Mouse (Mus musculus): ENCODE measurements around the gene Abr. TPM values are rescaled to one million over a fixed set of nuclear protein-coding genes. Genes with fewer than 3 reads are reported as not detected.
A peak's percentile ranks its signal among the peaks of the same experiment; 100 is the strongest.

The Abr gene
- total RNA-seq, 2 experiments from 2014 or later, result 11.3 to 11.6 TPM

DNA sequence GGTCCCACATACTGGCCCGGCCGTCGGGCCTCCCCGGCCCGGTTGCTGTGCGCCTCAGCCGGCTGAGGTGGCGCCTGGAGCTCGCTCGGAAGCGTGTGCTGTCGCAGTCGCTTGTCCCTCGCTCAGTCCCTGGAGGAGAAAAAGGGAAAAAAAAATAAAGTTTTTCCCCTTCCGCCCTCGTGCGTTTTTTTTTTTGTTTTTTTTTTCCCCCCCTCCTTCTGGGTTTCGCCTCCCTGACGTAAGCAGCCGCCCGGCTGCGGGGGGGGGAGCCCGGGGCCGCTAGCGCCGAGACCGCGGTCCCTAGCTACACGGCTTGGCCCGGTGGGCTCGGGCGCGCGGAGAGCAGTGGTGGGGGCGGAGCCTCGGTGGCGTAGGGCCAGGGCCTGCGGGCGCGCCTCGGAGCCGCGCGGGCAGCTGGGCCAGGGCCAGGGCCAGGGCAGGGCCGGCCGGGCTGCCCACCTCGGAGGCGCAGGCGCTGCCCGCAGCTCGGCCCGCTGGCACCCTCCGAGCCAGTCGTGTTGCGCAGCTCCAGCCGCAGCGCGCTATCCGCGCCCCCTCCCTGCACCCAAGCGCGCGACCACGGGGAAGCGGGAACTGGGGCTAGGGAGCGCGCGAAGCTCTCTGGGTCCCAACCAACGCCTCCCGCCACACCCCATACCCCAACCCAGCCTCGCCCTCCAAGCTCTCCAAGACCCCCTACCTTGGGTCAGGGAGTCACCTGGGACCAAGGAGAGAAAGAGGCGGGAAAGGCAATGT, 1.3 kb upstream of the Abr start:
- peak; percentile 58 for DNase-seq

DNA sequence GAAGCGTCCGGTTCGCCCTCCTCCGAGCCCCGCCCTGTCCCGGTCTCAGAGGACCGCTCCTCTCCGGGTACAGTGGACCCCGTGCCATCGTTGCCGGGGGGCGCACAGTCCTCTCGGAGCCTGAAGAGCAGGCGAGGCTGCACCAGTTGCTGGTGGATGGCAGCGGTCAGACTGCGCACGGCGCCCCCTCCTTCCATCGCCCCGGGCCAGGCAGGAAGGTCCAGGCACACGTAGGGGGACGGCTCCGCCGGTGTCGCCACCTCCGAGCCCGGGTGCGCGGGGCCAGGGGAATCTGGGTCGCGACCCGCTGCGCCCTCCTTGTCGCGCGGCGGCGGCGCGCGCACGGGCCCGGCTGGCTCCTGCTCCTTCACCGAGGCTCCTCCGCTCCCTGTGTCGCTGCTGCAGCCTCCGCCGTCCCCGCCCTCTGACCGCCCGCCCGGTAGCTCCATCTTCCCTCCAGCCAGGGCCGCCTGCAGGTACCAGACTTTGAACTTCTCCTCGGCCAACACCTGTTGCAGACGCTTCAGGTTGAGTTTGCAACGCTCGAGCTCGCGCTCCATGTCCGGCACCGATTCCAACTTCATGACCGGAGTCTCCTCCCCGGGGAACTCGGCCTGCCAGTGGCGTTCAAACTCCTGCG, 572 bp upstream of the Abr start:
- no peak for DNase-seq

DNA sequence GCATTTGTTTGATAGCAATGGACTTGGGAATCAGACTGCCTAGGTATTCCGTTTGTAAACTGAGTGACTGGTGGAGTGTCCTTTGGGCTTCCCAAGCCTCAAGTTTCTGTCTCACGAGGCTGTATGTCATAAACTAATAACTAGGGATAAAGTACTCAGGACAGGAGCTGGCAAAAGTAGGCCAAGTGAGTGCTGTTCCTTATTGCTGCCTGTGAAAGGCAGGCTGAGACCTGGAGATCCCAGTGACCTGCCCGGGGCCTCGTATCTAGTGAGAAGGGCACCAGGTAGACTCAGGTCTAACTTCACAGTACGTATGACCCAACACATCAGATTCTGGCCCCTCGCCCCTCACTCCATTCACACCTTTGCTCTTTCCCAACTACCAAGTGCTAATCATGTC, 4.0 kb downstream of the Abr start:
- DNase-seq, result no peak

DNA sequence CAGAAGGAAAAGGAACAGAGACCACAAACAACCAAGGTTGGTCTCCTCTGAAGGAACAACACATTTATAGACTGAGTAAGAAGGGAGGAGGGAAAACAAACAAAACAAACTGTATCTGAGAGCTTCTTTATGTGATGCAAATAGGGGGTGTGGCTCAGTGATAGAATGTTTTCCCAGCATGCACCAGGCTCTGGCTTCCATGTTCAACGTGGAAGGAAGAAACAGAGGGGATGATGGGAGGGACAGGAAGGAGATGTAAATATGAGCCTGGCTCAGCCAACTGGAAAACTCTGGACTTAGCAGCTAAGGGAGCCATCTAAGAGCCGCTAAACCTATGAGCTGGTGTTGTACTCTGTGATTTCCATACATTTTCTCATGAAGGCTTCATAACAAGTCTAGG, 7.9 kb downstream of the Abr start:
- no peak for DNase-seq

DNA sequence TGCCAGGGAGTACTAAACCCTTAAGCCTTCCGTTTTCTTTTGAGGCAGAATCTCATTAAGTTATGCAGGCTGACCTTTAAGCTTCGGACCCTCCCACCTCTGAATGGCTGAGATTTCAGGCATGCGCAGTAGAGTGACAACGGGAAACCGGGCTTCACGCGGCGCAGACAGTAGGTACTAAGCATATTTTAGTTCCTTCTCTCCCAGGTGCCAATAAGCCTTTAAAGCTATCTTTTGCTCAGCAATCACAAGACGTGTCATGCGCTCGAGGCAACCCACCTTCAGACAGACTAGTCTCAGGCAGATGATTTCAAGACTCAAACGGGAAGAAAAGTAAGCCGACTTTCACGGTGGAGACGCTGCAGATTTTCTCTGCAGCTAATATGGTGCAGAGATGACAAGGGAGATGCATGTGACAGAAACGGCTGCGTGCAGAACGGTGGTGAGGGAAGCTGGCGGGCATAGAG, 9.4 kb downstream of the Abr start:
- no peak for DNase-seq

DNA sequence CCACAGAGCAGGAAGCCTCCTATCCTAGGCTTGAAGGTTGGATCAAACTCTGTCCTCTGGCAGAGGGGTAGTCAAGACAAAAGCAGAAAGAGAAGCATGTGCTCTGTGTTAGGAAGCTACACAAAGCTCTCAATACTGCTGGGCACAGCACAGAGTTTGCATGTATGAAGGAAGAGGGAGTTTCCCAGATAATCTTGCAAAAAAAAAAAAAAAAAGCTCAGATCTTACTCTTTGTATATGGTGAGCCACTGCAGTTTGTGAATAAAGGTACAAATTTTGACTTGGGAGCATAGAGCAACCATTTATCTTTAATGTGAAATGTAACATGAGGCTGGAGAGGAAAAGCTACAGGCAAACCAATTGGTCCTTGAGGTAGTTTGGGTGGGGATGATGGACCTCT, 11.2 kb downstream of the Abr start:
- DNase-seq, result no peak

GRCm38 (mm10) chr11:76606521-76606920, 15.6 kb downstream of the Abr start:
- no peak for DNase-seq

DNA sequence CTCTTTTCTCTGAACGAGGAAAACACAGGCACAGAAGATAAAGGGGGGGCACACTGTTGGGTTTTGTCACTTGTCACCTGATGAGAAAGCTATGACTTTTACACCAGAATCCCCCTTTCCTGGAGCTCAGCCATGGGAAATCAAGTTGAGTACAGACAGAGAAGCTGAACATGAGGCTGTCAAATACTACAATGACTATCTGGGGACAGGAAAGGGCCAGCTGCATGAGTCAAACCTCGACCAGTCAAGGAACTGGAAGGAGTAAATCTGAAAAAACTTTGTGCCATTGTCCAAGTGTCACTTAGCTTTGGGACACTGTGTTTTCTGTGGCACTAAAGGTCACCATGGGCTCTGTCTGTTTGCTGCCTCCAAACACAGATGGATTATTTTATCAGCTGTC, 22.9 kb downstream of the Abr start:
- DNase-seq, result no peak

DNA sequence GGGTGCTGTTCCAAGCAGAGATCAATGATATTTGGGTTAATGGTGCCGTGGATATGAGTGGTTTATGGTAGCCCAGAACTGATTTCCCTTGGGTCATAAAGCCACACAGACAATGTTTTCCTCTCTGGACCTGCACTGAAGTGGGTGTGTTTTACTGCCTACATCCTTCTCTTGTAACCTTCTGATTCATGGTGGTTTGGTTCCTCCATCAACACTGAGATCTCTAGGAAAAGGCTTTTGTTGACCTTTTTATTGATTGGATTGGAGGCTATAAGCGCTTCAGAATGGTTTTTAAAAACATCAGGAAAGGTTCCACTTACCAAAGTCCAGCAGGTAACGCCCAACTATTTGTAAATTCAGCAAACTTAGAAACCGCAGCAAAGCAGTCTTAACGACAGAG, 23.4 kb downstream of the Abr start:
- no peak for DNase-seq

- DNase-seq, result no peak
Measured at GRCm38 (mm10) chr11:76593620-76594326, 28.3 kb downstream of the Abr start.

DNA sequence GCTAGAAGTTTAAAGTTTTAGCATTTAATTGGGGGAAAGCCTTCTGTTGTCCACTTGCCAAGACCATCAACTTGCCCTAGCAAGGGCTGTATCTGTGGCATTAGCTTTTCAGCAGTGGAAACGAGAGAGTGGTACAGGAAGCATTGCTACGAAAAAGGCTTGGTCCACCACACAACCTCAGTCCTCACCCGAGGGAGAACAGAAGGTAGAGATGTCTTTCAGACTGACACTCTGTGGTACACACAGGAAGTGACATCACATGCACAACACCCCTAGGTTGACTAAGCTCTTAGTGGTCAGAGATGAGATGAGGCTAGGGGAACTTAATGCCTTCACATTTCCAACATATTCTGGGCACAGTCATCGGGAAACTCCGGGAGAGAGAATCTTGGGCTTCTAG, 32.4 kb downstream of the Abr start:
- DNase-seq, result no peak

DNA sequence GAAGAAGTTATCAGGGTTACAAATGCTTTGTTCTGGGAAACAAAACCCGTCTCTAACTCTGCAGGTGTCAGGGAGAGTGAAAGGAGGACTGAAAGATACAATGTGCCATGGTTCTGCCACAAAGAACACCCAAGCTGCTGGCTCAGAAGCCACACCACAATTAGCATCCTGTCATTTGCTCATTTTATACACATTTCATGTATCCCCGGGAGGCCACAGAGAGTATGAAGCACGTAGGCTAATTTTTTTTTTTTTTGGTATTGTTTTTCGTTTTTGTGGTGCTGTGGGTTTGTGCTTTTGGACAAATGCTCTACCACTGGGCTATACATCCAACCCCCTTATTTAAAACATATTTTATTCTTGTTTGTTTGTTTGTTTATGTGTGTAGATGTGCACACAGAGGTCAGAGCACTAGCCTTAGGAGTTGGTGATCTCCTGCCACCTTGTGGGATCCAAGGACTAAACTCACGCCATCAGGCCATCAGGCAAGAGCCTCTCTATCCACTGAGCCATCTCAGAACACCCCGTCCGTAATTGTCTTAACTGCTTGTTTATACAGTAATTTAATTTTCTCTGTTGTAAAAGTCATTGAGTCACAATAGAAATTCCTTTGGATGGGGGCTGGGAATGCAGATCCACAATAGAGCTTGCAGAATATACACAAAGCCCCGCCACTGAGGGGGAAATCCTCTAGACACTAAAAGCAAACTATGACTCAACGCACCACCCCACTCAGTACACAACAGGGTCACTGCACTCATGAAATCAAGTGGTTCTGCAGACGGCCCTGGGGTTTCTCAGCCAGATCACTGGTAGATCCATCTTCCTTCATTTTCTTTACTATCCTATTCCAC, 33.3 kb downstream of the Abr start:
- DNase-seq, result no peak

DNA sequence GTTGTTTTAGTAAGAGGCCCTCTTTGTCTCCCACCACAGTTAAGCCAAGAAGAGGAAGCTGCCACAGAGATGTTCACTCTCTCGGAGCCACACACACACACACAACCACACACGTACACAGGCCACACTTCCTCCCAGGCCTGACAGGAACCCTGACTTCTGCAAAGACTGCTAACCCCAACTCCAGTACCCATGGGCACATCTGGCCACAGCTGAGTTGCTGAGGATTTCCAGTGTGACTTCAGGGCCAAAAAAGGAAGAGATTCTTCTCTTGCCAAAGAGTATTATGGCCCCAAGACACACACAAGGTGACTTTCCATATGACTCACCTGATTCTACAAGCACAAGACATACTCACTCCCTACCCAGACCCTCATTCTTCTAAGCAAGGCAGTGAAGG, 34.1 kb downstream of the Abr start:
- no peak for DNase-seq

- no peak for DNase-seq
Measured at GRCm38 (mm10) chr11:76587333-76587732, 34.8 kb downstream of the Abr start.

GRCm38 (mm10) chr11:76586119-76586518, 36.0 kb downstream of the Abr start:
- no peak for DNase-seq

DNA sequence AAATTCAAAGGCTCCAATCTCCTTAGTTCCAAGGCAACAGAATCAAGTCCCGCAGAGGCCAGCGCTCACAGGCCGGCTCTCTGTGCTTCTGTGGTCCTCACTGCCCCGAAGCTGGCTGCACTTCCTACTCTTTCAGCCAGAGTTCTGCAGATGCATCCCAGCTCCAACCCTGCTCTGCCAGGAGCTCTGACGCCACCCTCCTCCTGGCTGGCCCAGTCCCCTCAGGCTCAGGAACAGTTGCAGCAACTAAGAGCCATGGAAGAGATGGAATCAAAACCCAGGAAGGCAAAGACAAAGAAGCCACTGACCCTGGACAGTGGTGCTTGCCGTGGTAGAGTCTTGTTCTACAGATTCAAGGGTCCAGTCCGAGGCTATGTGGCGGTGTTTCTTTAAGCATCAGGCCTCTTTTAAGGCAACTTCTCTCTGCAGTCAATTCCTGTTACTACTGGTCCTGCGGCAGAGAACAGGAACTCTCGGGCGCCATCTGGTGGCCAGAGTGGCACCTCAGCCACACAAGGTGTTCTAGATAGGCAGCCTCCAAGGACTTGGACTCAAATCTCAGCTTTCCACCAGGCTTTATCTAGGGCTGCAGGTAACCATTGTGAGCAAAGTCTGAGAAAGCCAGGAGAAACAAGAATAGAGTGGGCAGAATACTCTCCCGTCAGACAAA, 44.4 kb downstream of the Abr start:
- peak; percentile 59 for DNase-seq

DNA sequence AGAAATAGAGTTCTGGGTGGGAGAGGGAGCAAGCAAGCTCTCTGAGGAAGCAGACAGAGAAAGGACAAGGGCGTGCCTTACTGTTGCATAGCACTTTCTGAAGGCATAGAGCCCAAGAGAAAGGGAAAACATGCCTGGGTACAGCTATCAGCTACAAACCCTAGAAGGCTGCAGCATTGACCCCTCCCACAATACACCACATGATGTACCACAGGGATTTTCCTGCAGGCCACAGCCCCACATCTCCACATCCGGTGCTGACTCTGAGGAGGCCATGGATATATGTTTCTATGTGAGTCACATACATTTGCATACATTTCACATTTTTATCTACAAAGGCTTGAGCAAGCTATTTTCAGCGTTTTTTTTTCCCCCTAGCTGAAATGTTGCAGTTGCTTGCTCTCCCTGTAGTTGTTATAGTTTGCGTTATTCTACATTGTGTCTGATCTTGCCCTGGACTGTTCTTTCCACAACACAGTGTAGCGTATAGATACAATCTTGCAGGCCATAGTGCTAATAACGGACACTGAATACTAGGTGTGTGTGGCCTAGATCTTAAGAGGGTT, 49.2 kb downstream of the Abr start:
- DNase-seq, result no peak

- no peak for DNase-seq
Measured at GRCm38 (mm10) chr11:76571613-76571929, 50.5 kb downstream of the Abr start.

DNA sequence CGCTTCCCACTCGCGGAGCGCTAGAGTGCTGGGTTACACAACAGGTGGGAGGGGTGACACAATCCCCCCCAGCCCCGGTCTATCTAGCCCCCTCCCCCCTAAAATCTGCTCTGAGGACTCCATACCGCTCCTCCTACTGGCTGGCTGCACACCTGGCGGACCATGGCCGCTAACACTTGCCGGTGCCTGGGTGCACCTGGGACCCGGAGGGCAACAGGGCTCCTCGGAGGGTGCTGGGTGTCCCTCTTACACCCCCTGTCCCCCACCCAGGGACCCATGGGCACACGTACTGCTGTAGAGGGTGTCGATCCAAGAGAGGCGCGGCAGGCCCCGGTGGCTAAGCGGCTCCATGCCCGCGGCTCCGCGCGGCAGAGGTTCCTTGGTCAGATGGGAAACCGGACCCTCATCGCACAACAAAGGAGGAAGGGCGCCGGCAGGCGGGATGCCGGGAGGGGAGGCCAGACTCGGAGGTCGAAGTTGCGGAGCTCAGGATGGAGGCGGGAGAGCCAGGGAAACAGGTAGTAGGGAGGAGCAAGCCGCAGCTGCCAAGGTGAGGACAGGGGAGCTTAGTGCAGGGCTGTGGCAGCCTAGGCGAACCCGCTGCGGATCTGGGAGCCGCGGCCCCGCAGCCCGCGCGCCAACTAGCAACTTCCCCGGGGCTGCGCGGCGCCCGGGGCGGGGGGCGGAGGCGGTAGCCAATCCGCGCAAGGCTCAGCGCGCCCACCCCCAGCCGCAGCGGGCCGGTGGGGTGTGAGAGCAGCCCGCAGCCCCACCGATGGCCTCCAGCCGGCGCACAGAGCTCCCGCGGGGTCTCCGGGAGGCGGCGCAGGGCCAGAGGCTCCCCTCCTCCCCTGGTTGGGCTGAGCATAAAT, 51.1 kb downstream of the Abr start:
- DNase-seq, result no peak

DNA sequence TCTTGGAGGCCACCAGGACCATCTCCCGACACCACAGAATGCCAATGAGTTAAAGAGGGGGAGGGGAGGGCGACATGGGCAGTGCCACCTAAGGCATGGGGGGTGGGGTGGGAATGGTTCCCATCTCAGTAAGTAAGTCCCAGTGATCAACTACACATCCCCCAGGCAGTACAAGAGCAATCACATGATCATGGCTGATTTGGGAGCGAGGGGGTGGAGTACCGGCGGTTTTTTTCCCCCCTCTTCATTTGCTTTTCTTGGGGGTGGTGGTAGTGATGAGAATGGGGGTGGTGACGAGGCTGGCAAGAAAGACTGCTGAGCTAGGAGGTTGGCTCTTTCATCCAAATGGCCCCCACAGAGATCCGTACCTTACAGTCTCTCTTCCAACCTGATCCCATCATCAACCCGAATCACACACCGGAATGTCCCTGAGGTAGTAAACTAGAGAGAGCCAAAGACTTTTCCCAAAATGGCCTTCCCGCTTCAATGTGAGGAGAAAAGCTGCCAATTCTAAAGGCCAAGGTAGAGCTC, 51.8 kb downstream of the Abr start:
- no peak for DNase-seq

Data from gastrocnemius, postnatal 25 days (tissue).